Mouse (Mus musculus) midbrain, embryonic 12.5 days (tissue): Measurements from ENCODE around the gene Gipc2. TPM values are rescaled to one million over a fixed set of nuclear protein-coding genes. Genes with fewer than 3 reads are reported as not detected.
A peak's percentile ranks its signal among the peaks of the same experiment; 100 is the strongest.

Source experiments
- ATAC-seq: fragments of 200-750 bp; cut with Nextera tagmentation; 2 replicates; pipeline ENCODE4 v1.8.0; 2017; ENCODE audit warnings: low read depth, moderate TSS enrichment, moderate library complexity; ENCODE audit not compliant: low FRiP score
- H3K27ac ChIP-seq: fragments of 300-500 bp; sonication (generic); replicated peaks from 2 replicates; pipeline ENCODE4 v1.5.1; 2016; ENCODE audit warnings: mild to moderate bottlenecking
- H3K27me3 ChIP-seq: fragments of 300-500 bp; sonication (generic); 2 replicates; pipeline ENCODE4 v1.6.1; 2016; ENCODE audit warnings: mild to moderate bottlenecking
- H3K36me3 ChIP-seq: fragments of 300-500 bp; sonication (generic); 2 replicates; pipeline ENCODE4 v1.6.1; 2016
- H3K4me1 ChIP-seq: fragments of 300-500 bp; sonication (generic); 2 replicates; pipeline ENCODE4 v1.6.1; 2016
- H3K4me2 ChIP-seq: fragments of 300-500 bp; sonication (generic); replicated peaks from 2 replicates; pipeline ENCODE4 v1.6.1; 2016; ENCODE audit warnings: mild to moderate bottlenecking, moderate library complexity
- H3K4me3 ChIP-seq: fragments of 300-500 bp; sonication (generic); 2 replicates; pipeline ENCODE4 v1.5.1; 2016; ENCODE audit warnings: mild to moderate bottlenecking
- H3K9ac ChIP-seq: fragments of 300-500 bp; sonication (generic); replicated peaks from 2 replicates; pipeline ENCODE4 v1.6.1; 2016; ENCODE audit warnings: mild to moderate bottlenecking, moderate library complexity
- H3K9me3 ChIP-seq: fragments of 300-500 bp; sonication (generic); 2 replicates; pipeline ENCODE4 v1.6.1; 2016; ENCODE audit warnings: mild to moderate bottlenecking
- WGBS: fragments of 180-500 bp; shearing (Covaris S2); methylation state at CpG from one replicate; pipeline ENCODE4 v1.1.7; 2016; 5-methylcytosine and 5-hydroxymethylcytosine counted together
- polyA plus RNA-seq: library from polyadenylated mRNA; unstranded; fragments of >200 nt; fragmentation: Nextera tagmentation; extraction: Ambion mirVana; gene quantifications from 2 replicates; pipeline ENCODE4 v1.2.1, GENCODE M21; 2016

The Gipc2 gene
- polyA plus RNA-seq, 1 experiment from 2014 or later, result 1.5 TPM

GRCm38 (mm10) chr3:152183522-152183921 lies 17.5 kb upstream of the Gipc2 start:
- ATAC-seq, result no peak
- H3K4me1 ChIP-seq, result no peaks in the 10 kb centered on the region
- no peak overlapping the region for H3K4me3 ChIP-seq
- H3K36me3 ChIP-seq, result 0 out of 2 replicates have a peak, but pooled peaks cover 6% of the 10 kb centered on the region
- H3K27ac ChIP-seq, result no peak overlapping the region
- H3K4me2 ChIP-seq, result no peak overlapping the region
- 49% methylated on average over 9 of the region's 9 CpGs for WGBS
- no peaks in the 10 kb centered on the region for H3K9me3 ChIP-seq
- H3K27me3 ChIP-seq, result no peaks in the 10 kb centered on the region
- no peak overlapping the region for H3K9ac ChIP-seq

- Histone ChIP-seq H3K9me3 (no peaks in the 10 kb centered on the region), H3K36me3 (0 out of 2 replicates have a peak, but pooled peaks cover 6% of the 10 kb centered on the region), H3K27me3 (no peaks in the 10 kb centered on the region), H3K4me2 (no peak overlapping the region), H3K9ac (no peak overlapping the region), H3K4me1 (no peaks in the 10 kb centered on the region), H3K4me3 (no peak overlapping the region), H3K27ac (no peak overlapping the region)
- WGBS, result 92% methylated on average over 4 of the region's 4 CpGs
- ATAC-seq, result no peak
Observed at GRCm38 (mm10) chr3:152180624-152181023, 14.6 kb upstream of the Gipc2 start.

GRCm38 (mm10) chr3:152179285-152179684 lies 13.3 kb upstream of the Gipc2 start:
- H3K4me2 ChIP-seq, result no peak overlapping the region
- ATAC-seq, result no peak
- H3K9ac ChIP-seq, result no peak overlapping the region
- no peaks in the 10 kb centered on the region for H3K27me3 ChIP-seq
- H3K4me3 ChIP-seq, result no peak overlapping the region
- 54% methylated on average over 1 of the region's 1 CpGs for WGBS
- H3K9me3 ChIP-seq, result no peaks in the 10 kb centered on the region
- no peaks in the 10 kb centered on the region for H3K36me3 ChIP-seq
- no peak overlapping the region for H3K27ac ChIP-seq
- no peaks in the 10 kb centered on the region for H3K4me1 ChIP-seq

DNA sequence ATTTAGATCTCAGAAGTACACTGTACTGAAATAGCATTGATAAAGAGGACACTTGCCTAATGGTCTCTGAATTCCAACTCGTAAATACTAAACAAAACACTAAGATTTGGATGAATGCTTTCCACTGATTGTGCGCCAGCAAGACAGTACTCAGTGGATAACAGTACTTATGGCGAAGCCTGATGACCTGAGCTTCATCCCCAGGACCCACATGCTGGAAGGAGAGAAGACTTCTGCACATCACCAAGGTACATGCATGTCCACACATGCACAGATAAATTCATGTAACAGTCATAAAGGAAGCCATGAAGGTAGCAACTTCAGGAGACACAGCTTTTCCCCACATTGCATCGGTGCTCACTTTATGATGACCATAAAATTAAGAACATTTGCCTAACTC lies 12.8 kb upstream of the Gipc2 start:
- Histone ChIP-seq H3K9ac (no peak overlapping the region), H3K36me3 (no peaks in the 10 kb centered on the region), H3K27ac (no peak overlapping the region), H3K9me3 (no peaks in the 10 kb centered on the region), H3K27me3 (no peaks in the 10 kb centered on the region), H3K4me3 (no peak overlapping the region), H3K4me1 (no peaks in the 10 kb centered on the region), H3K4me2 (no peak overlapping the region)
- ATAC-seq, result no peak
- WGBS, result 89% methylated on average over 4 of the region's 4 CpGs

- 89% methylated on average over 7 of the region's 7 CpGs for WGBS
- no peaks in the 10 kb centered on the region for H3K36me3 ChIP-seq
Observed at GRCm38 (mm10) chr3:152172322-152172935, 6.4 kb upstream of the Gipc2 start.

DNA sequence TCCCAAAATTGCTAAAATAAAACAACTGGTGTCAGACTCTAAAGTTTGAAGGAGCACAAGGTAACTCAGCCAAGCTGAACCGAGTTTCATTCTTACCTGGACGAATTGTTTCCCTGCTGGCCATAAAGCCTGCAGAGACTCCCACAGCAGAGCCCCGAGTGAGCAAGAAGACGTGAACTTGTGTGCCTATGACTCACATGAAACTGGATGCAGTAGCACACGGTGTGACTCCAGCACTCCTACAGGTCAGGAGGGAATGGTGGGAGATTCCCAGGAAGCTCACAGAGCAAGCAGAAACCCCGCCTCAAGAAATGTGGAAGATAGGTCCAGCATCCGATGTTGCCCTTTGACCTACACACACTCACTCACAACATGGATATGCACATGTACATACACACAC lies 5.8 kb upstream of the Gipc2 start:
- H3K4me2 ChIP-seq, result no peak overlapping the region
- ATAC-seq, result no peak
- H3K27me3 ChIP-seq, result peaks cover 10% of the 10 kb centered on the region
- WGBS, result 81% methylated on average over 7 of the region's 7 CpGs
- H3K27ac ChIP-seq, result no peak overlapping the region
- H3K4me3 ChIP-seq, result no peak overlapping the region
- H3K4me1 ChIP-seq, result peaks cover 5% of the 10 kb centered on the region; the same call in 1 of the 2 replicates
- H3K9me3 ChIP-seq, result no peaks in the 10 kb centered on the region
- H3K36me3 ChIP-seq, result no peaks in the 10 kb centered on the region
- no peak overlapping the region for H3K9ac ChIP-seq

More at GRCm38 (mm10) chr3:152172322-152172935, 6.4 kb upstream of the Gipc2 start:
- peaks cover under 1% of the 10 kb centered on the region; the same call in 1 of the 2 replicates for H3K4me1 ChIP-seq
- H3K27me3 ChIP-seq, result peaks cover 7% of the 10 kb centered on the region
- no peak overlapping the region for H3K4me3 ChIP-seq
- no peak overlapping the region for H3K4me2 ChIP-seq
- no peak overlapping the region for H3K9ac ChIP-seq
- H3K9me3 ChIP-seq, result no peaks in the 10 kb centered on the region
- no peak for ATAC-seq
- H3K27ac ChIP-seq, result no peak overlapping the region

DNA sequence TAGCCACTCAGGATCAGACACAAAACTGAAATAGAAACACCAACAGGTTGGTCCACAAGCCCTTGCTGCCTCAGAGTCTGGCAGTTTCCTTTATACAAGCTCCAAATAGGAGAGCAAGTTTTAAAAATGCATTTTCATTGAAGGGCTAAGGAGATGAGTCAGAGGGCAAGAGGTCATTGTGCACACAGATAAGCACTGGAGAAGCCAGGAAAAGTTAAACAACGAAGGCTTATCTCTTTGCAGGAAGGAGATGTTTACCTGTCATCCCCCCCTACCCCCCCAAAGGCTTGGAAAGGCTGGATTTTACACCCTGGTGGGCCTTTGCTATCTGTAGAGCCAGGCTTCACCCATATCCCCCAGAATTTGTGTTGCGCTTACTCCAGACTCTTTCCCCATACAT lies 5.2 kb upstream of the Gipc2 start:
- peaks cover 16% of the 10 kb centered on the region for H3K27me3 ChIP-seq
- no peaks in the 10 kb centered on the region for H3K9me3 ChIP-seq
- no peak overlapping the region for H3K9ac ChIP-seq
- H3K36me3 ChIP-seq, result no peaks in the 10 kb centered on the region
- ATAC-seq, result no peak
- H3K4me3 ChIP-seq, result no peak overlapping the region
- no peak overlapping the region for H3K4me2 ChIP-seq
- H3K4me1 ChIP-seq, result peaks cover 11% of the 10 kb centered on the region
- no peak overlapping the region for H3K27ac ChIP-seq
- 74% methylated on average over 2 of the region's 2 CpGs for WGBS

GRCm38 (mm10) chr3:152170407-152170806 lies 4.4 kb upstream of the Gipc2 start:
- H3K4me3 ChIP-seq, result no peak overlapping the region
- H3K27me3 ChIP-seq, result peaks cover 24% of the 10 kb centered on the region
- no peak overlapping the region for H3K4me2 ChIP-seq
- peaks cover 19% of the 10 kb centered on the region for H3K4me1 ChIP-seq
- no peak overlapping the region for H3K9ac ChIP-seq
- 42% methylated on average over 1 of the region's 1 CpGs for WGBS
- ATAC-seq, result no peak
- no peak overlapping the region for H3K27ac ChIP-seq
- H3K36me3 ChIP-seq, result no peaks in the 10 kb centered on the region
- H3K9me3 ChIP-seq, result no peaks in the 10 kb centered on the region

GRCm38 (mm10) chr3:152168007-152168406 lies 2.0 kb upstream of the Gipc2 start:
- Histone ChIP-seq H3K4me3 (no peak overlapping the region), H3K27me3 (peaks cover 42% of the 10 kb centered on the region), H3K4me1 (peaks cover 22% of the 10 kb centered on the region), H3K27ac (no peak overlapping the region), H3K4me2 (no peak overlapping the region), H3K36me3 (no peaks in the 10 kb centered on the region), H3K9ac (no peak overlapping the region), H3K9me3 (no peaks in the 10 kb centered on the region)
- 94% methylated on average over 10 of the region's 10 CpGs for WGBS
- no peak for ATAC-seq

DNA sequence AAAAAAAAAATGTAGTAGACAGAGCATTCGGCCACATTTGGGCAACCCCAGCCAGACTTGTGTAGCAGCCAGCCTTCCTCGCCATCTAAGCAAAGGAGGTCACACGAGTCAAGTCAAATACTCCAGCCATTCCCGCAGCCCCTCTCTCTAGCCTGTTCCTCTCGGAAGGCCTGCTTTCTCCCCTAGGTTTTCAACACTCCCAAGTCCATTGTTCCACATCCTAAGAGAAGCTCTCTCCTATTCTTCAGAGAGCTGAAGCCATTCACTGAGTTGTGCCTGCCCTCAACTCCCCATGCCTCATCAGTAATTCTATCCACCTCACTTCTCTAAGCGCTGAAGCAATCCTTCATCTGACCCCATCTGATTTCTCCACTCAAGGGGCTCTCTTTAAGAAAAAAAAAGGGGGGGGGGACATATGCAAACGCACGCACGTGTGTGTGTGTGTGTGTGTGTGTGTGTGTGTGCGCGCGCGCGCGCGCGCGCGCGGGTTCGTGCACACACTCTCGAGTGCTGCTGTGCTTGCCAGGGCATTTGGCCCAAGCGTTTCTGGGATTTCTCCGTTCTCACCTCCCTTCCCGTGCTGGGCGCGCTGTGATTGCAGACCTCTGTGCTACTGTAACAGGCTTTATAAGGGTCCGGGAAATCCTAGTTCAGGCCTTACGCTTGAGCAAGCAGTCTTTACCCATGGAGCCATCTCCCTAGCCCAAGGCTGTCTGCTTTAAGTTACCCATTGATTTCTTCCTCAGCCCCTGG lies 845 bp upstream of the Gipc2 start:
- H3K4me1 ChIP-seq, result peaks cover 22% of the 10 kb centered on the region
- H3K9ac ChIP-seq, result peak overlapping the region; percentile 31
- peak overlapping the region; percentile 92 for H3K4me2 ChIP-seq
- 10% methylated on average over 29 of the region's 29 CpGs for WGBS
- peak overlapping the region; percentile 34 for H3K4me3 ChIP-seq
- no peak overlapping the region for H3K27ac ChIP-seq
- H3K9me3 ChIP-seq, result no peaks in the 10 kb centered on the region
- H3K36me3 ChIP-seq, result no peaks in the 10 kb centered on the region
- peak; percentile 25; the same call in 1 of the 2 replicates for ATAC-seq
- H3K27me3 ChIP-seq, result peaks cover 42% of the 10 kb centered on the region

- Histone ChIP-seq H3K27ac (0 out of 2 replicates have a peak overlapping the region, but pooled peaks have one; percentile 30), H3K9me3 (no peaks in the 10 kb centered on the region), H3K4me1 (peaks cover 22% of the 10 kb centered on the region), H3K4me2 (peak overlapping the region; percentile 92), H3K36me3 (no peaks in the 10 kb centered on the region), H3K4me3 (peak overlapping the region; percentile 55), H3K9ac (peak overlapping the region; percentile 56), H3K27me3 (peaks cover 42% of the 10 kb centered on the region)
- ATAC-seq, result peak; percentile 66
- WGBS, result 1% methylated on average over 53 of the region's 53 CpGs
Observed at GRCm38 (mm10) chr3:152165351-152166098, 505 bp downstream of the Gipc2 start.

GRCm38 (mm10) chr3:152165014-152165350 lies 1.0 kb downstream of the Gipc2 start:
- WGBS, result 31% methylated on average over 9 of the region's 9 CpGs
- Histone ChIP-seq H3K27me3 (peaks cover 42% of the 10 kb centered on the region), H3K4me2 (peak overlapping the region; percentile 92), H3K4me3 (peak overlapping the region; percentile 55), H3K9me3 (no peaks in the 10 kb centered on the region), H3K9ac (no peak overlapping the region), H3K4me1 (peaks cover 22% of the 10 kb centered on the region), H3K27ac (no peak overlapping the region), H3K36me3 (no peaks in the 10 kb centered on the region)
- ATAC-seq, result no peak
